Mouse (Mus musculus): Measurements from ENCODE around the gene Fabp6. TPM values are rescaled to one million over a fixed set of nuclear protein-coding genes. Genes with fewer than 3 reads are reported as not detected.

The Fabp6 gene
- not detected for polyA plus RNA-seq (2017; shearing (Covaris generic))

DNA sequence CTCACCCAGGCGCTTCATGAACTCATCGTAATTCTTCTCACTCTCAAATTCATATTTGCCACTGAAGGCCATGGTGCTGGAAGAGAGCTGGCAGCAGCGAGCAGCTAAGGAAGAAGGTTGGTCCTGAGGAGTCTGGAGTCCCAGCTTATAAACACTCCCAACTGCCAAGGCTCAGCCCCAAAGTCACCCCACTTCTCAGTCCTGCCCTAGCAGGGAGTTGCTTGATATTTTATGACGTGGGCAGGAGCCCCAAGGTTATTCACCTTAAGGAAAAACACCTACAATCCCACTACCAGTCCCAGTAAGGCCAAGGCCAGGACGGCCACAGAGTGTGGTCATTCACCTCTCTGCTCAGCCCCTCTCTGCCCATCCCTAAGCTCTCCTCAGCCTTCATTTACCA lies at the start of gene Fabp6:
TSS of gene Fabp6 (minus strand) at position 101 of the 400 bp plus-strand sequence.

DNA sequence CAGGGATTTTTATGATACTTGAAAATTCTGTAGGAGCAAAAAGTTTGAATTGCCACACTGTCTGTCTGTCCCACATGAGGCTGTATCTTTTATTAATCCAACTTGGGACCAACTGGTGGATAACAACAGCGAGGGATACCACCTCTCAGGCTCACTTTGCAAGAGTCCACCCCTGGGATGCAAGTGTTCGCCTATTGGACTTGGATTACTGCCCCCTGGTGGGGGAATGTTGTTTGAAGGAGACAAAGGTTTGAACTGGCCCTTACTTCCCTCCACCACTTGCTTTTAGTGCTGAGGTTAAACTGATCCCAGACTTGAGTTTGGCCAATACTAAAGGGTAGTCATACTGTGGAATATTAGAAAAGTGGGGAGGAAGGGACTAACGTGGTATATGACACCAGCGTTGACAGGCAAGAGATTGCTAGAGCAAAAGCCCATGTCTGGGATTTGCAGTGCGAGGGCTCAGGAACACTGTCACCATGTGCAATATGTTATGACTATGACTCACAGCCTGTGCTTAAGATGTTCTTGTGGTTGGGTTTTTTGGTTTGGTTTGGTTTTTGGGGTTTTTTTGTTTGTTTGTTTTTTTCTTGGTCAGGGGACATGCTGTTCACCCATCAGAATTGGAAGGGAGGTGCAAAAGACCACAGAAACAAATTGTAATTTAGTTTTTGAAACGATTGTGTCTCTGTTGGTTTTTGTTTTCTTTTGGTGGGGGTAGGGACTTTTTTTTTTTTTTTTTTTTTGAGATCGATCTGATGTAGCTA lies 14.8 kb downstream of the Fabp6 start, which contains the start of gene 4933415A04Rik:
TSS of gene 4933415A04Rik (plus strand) at position 717 of the 767 bp plus-strand sequence.

Other genes with a start within 250 kb of the Fabp6 start
- 148 TPM for gene Pttg1, start 175.3 kb downstream of the Fabp6 start, polyA plus RNA-seq (2017; shearing (Covaris generic))
- 91.2 TPM for gene Slu7, start 167.8 kb downstream of the Fabp6 start, polyA plus RNA-seq (2017; shearing (Covaris generic))
- not detected for gene C1qtnf2, start 127.3 kb downstream of the Fabp6 start, polyA plus RNA-seq (2017; shearing (Covaris generic))
- 0.73 TPM for gene Ccnjl, start 72.8 kb downstream of the Fabp6 start, polyA plus RNA-seq (2017; shearing (Covaris generic))
- 0.29 TPM for gene 4933415A04Rik, start 14.5 kb downstream of the Fabp6 start, polyA plus RNA-seq (2017; shearing (Covaris generic))
- gene Pwwp2a, start 80.5 kb upstream of the Fabp6 start, polyA plus RNA-seq (2017; shearing (Covaris generic)) = 71.7 TPM
- 65.6 TPM for gene Ttc1, start 146.5 kb upstream of the Fabp6 start, polyA plus RNA-seq (2017; shearing (Covaris generic))